Mouse (Mus musculus) thymus, adult 2 months (tissue): ENCODE measurements at regions not wholly inside any gene's neighbourhood (a gene's known extent, or its start where the extent isn't known, plus 50 kb on each side); places are given as distances from the start of the nearest gene placed in this dataset.

Experiments
- CTCF ChIP-seq: fragments of 200-500 bp; IDR thresholded peaks from 2 replicates; pipeline ENCODE4 v1.5.1; 2012; ENCODE audit warnings: mild to moderate bottlenecking, control low read depth, low read length, moderate library complexity, borderline replicate concordance; ENCODE audit not compliant: control insufficient read depth, poor library complexity, insufficient read depth; ENCODE audit errors: extremely low read depth
- POLR2A ChIP-seq: fragments of 200-500 bp; IDR thresholded peaks from 2 replicates; pipeline ENCODE4 v1.6.1; 2012; ENCODE audit warnings: mild to moderate bottlenecking, low read length, control low read depth, moderate library complexity; ENCODE audit not compliant: control insufficient read depth, poor library complexity, insufficient read depth; ENCODE audit errors: extremely low read depth

DNA sequence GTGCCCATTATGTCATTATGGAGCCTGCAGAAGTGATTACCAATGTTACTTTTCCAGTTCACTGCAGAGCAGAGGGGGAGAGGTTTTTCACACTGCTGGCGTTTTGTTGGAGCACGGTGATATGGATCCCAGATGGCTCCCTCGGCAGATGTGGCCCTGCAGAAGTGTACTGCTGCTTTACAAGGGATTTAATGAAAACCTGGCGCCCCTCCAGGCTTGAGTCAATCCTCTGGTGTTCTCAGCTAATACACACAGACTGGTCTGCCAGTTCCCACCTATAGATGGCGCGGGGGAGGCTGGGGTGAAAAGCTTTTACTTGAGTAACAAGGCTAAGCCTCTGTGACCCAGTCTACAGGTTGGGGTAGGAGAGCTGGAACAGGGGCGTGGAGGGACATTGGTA, 195.2 kb downstream of the Plpp3 start:
- TF ChIP-seq CTCF (no peak), POLR2A (no peak)
